Mouse (Mus musculus): ENCODE measurements around the gene Timp2. TPM values are rescaled to one million over a fixed set of nuclear protein-coding genes. Genes with fewer than 3 reads are reported as not detected.
"Not testable (repeated sequence)": the region's sequence is repeated elsewhere in the genome, so short reads cannot be mapped to it uniquely, and the experiment has no call there.

Gene Timp2
- polyA plus RNA-seq, 1 experiment from 2014 or later = 102 TPM

DNA sequence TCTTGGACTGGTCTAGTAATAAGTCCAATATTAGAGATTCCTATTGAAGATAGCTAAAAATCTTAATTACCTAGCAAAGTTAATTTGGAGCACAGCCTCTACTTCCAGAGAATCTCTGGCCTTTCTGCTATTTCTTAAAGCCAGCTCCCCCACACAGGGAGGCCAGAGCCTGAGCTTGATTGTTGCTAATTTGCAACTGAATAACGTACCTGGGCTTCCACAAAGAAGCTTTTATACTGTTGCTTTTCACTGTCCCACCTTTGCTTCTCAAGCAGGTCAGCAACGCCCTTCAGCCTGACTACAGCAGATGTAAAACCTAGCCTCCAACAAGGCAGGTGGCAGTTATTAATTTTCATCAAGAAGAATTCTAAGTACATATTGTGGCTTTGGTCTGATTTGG, 47.6 kb downstream of the Timp2 start:
- ATAC-seq (ENCODE audit: low FRiP score, low TSS enrichment); H3K4me3 ChIP-seq (ENCODE audit: low read length); H3K9ac ChIP-seq (ENCODE audit: low read depth, low read length); H3K4me2 ChIP-seq (replicated peaks; ENCODE audit: low read depth, low read length); H3K9me3 ChIP-seq (ENCODE audit: control insufficient read depth, low read length); H3K27me3 ChIP-seq (ENCODE audit: control insufficient read depth, insufficient read depth, low read length); H3K27ac ChIP-seq (ENCODE audit: low read depth, low read length); H3K4me1 ChIP-seq (ENCODE audit: control insufficient read depth, insufficient read depth, low read length): not testable (repeated sequence)
- H3K36me3 ChIP-seq (ENCODE audit: control insufficient read depth, insufficient read depth, low read length) = peaks cover 49% of the 10 kb centered on the region
- 92% methylated on average over 2 of the region's 2 CpGs for whole genome bisulfite sequencing

DNA sequence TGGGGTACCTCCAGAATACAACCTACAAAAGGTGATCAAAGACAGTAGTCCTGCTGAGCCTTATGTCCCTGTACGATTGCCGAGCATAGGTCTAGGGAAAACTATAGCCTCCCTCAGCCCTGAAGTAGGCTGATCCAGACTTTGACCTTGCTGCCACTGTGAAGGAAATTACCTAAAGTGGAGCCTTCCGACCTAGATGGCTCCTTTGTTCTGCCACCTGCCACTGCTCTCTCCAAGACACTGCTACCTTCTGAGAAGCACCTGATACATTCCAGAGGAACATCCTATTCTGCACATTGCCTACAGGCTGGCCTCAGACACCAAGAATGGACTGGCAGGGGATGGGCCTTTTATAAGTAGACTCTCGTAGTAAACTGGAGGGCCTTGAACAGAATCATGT, 51.6 kb downstream of the Timp2 start:
- not testable (repeated sequence) for H3K9me3 ChIP-seq (ENCODE audit: control insufficient read depth, low read length); H3K9ac ChIP-seq (ENCODE audit: low read depth, low read length); H3K4me2 ChIP-seq (replicated peaks; ENCODE audit: low read depth, low read length); H3K4me1 ChIP-seq (ENCODE audit: control insufficient read depth, insufficient read depth, low read length); ATAC-seq (ENCODE audit: low FRiP score, low TSS enrichment); H3K27me3 ChIP-seq (ENCODE audit: control insufficient read depth, insufficient read depth, low read length); H3K27ac ChIP-seq (ENCODE audit: low read depth, low read length); H3K4me3 ChIP-seq (ENCODE audit: low read length)
- peaks cover 19% of the 10 kb centered on the region for H3K36me3 ChIP-seq (ENCODE audit: control insufficient read depth, insufficient read depth, low read length)
- 92% methylated on average over 4 of the region's 4 CpGs for WGBS

DNA sequence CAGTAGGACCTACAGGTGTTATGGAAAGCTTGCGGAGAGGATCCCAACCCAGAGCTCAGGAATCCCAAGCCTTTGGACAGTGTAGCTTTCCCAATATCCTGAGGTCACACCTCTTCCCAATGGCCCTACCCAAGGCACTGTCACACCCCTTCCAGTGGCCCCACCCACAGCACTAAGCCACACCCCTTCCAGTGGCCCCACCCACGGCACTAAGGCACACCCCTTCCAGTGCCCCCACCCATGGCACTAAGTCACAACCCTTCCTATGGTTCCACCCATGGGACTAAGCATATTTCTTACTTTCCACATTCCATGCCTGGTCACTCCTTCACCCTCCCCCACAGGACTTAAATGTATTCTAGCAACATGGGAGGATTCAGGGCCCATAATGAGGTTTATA, 56.7 kb downstream of the Timp2 start:
- no peaks in the 10 kb centered on the region for H3K4me1 ChIP-seq (ENCODE audit: control insufficient read depth, insufficient read depth, low read length)
- ATAC-seq (ENCODE audit: low FRiP score, low TSS enrichment) = no peak
- no peak overlapping the region for H3K9ac ChIP-seq (ENCODE audit: low read depth, low read length)
- WGBS = 75% methylated on average over 2 of the region's 2 CpGs
- no peak overlapping the region for H3K4me3 ChIP-seq (ENCODE audit: low read length)
- H3K36me3 ChIP-seq (ENCODE audit: control insufficient read depth, insufficient read depth, low read length) = peaks cover 11% of the 10 kb centered on the region
- no peaks in the 10 kb centered on the region for H3K9me3 ChIP-seq (ENCODE audit: control insufficient read depth, low read length)
- no peak overlapping the region for H3K27ac ChIP-seq (ENCODE audit: low read depth, low read length)
- H3K27me3 ChIP-seq (ENCODE audit: control insufficient read depth, insufficient read depth, low read length) = no peaks in the 10 kb centered on the region
- no peak overlapping the region for H3K4me2 ChIP-seq (replicated peaks; ENCODE audit: low read depth, low read length)

DNA sequence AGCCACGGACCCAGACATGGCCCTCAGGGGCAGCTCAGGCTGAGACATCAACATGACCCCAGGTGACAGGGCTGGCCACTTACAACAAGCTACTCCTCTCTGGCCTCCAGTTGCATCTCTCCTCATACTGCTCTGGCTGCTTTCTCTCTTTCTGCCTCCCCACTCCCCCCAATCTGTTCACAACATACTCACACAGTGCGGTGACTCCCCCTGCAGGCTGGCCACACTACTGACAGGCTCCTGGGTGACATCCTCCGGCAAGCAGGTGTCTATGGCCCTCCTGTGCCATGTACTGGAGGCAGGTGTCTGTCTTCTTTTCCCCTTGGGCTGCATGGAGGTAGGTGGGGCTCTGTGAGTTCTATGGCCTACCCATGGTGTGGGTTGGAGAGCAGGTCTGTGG, 57.6 kb downstream of the Timp2 start:
- no peak overlapping the region for H3K4me3 ChIP-seq (ENCODE audit: low read length)
- ATAC-seq (ENCODE audit: low FRiP score, low TSS enrichment) = no peak
- H3K27ac ChIP-seq (ENCODE audit: low read depth, low read length) = no peak overlapping the region

DNA sequence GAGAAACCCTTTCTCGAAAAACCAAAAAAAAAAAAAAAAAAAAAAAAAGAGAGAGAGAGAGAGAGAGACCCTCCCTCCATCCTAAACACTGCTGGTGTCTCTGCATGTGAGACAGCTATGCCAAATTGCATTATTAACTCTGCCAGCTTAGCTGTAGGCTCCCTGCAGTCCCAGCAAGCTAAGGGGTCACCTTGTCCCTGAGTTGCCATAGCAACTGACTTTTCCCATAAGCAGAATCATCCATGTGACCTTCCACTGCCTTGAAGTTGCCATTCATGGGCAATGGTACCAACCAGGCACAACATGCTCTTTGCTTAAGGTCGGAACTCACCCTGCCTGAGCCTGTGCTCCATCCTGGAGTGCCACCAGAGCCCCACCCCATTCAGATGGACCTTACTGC, 60.5 kb downstream of the Timp2 start:
- Histone ChIP-seq H3K9ac (ENCODE audit: low read depth, low read length) (no peak overlapping the region), H3K27ac (ENCODE audit: low read depth, low read length) (no peak overlapping the region), H3K4me2 (replicated peaks; ENCODE audit: low read depth, low read length) (no peak overlapping the region), H3K9me3 (ENCODE audit: control insufficient read depth, low read length) (no peaks in the 10 kb centered on the region), H3K27me3 (ENCODE audit: control insufficient read depth, insufficient read depth, low read length) (no peaks in the 10 kb centered on the region), H3K4me1 (ENCODE audit: control insufficient read depth, insufficient read depth, low read length) (peaks cover 4% of the 10 kb centered on the region), H3K4me3 (ENCODE audit: low read length) (no peak overlapping the region), H3K36me3 (ENCODE audit: control insufficient read depth, insufficient read depth, low read length) (no peaks in the 10 kb centered on the region)
- WGBS = 92% methylated on average over 1 of the region's 2 CpGs
- ATAC-seq (ENCODE audit: low FRiP score, low TSS enrichment) = no peak

More for the DNA sequence above, 57.6 kb downstream of the Timp2 start:
- Histone ChIP-seq H3K36me3 (ENCODE audit: control insufficient read depth, insufficient read depth, low read length) (peaks cover 5% of the 10 kb centered on the region; the same call in 1 of the 2 replicates), H3K4me2 (replicated peaks; ENCODE audit: low read depth, low read length) (no peak overlapping the region), H3K9ac (ENCODE audit: low read depth, low read length) (no peak overlapping the region), H3K9me3 (ENCODE audit: control insufficient read depth, low read length) (no peaks in the 10 kb centered on the region), H3K27me3 (ENCODE audit: control insufficient read depth, insufficient read depth, low read length) (no peaks in the 10 kb centered on the region), H3K4me1 (ENCODE audit: control insufficient read depth, insufficient read depth, low read length) (no peaks in the 10 kb centered on the region)
- 77% methylated on average over 3 of the region's 3 CpGs for WGBS

DNA sequence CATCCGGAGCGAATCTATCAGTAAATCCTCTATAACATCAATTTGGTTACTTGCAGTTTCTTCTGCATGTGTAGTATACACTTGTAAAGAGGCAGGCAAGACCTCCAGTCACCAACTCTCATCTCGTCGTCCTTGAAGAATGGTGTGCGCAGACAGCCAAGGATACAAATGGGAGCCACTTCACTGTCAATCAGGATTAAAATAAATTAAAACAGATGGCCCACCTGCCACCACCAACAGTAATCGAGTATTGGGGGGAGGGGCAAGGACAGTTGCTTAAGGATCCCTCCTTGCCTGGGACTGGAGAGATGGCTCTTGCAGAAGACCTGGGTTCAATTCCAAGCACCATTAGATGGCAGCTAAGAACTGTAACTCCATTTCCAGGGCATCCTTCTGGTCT, 62.9 kb downstream of the Timp2 start:
- no peak overlapping the region for H3K9ac ChIP-seq (ENCODE audit: low read depth, low read length)
- no peaks in the 10 kb centered on the region for H3K9me3 ChIP-seq (ENCODE audit: control insufficient read depth, low read length)
- H3K4me3 ChIP-seq (ENCODE audit: low read length) = no peak overlapping the region
- H3K36me3 ChIP-seq (ENCODE audit: control insufficient read depth, insufficient read depth, low read length) = peaks cover under 1% of the 10 kb centered on the region; the same call in 1 of the 2 replicates
- H3K4me2 ChIP-seq (replicated peaks; ENCODE audit: low read depth, low read length) = no peak overlapping the region
- no peaks in the 10 kb centered on the region for H3K27me3 ChIP-seq (ENCODE audit: control insufficient read depth, insufficient read depth, low read length)
- H3K27ac ChIP-seq (ENCODE audit: low read depth, low read length) = no peak overlapping the region
- peaks cover 8% of the 10 kb centered on the region for H3K4me1 ChIP-seq (ENCODE audit: control insufficient read depth, insufficient read depth, low read length)
- 81% methylated on average over 6 of the region's 6 CpGs for WGBS
- no peak for ATAC-seq (ENCODE audit: low FRiP score, low TSS enrichment)

DNA sequence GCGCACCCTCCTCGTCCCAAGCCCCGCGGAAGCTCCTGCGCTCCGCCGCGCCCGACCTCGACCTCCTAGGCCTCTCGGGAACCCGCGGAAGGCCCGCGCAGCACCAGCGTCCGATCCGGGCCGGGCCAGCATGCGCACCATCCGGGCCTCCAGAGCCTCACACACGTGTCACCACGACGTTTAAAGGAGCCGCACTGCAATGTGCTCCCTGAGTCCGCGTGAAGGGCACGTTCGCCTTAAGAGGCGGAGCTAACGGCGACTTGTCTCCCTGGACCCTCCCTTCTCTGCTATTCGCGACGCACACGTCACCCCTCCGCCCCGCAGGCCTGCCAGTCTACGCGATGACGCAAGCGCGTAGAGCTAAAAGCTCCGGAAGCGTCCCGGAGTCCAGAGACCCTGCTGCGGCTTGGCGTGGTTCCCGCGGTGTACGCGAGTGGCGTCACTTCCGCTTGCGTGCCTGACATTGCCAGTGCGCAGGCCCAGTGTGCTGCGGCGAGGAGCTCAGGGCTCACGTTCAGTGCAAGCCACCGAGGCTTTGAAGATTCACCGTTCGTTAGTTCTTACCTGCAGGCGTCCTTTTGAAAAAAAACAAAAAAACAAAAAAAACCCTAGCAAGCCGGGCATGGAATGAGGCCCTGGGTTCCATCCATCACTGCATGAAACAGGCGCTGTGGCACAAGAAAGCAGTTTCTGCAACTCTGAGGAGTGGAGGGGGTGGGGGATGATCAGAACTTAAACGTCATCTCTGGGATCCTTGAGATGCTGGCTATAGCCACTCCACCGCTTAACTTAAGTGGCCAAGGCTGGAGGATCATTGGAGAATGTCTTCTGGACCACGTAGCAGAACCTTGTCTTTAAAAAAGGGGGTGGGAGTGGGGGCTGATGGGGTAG, 65.3 kb downstream of the Timp2 start, which contains the start of gene Usp36:
Usp36 (minus strand) TSS at position 246 of the 891 bp plus-strand sequence.
- WGBS = under 1% methylated on average over 68 of the region's 68 CpGs
- Histone ChIP-seq H3K4me3 (ENCODE audit: low read length) (peak within 1 kb of the TSS; percentile 72), H3K9ac (ENCODE audit: low read depth, low read length) (peak within 1 kb of the TSS; percentile 81), H3K27ac (ENCODE audit: low read depth, low read length) (peak within 1 kb of the TSS; percentile 88), H3K4me2 (replicated peaks; ENCODE audit: low read depth, low read length) (peak within 1 kb of the TSS; percentile 74), H3K9me3 (ENCODE audit: control insufficient read depth, low read length) (no peaks in the 10 kb centered on the region), H3K36me3 (ENCODE audit: control insufficient read depth, insufficient read depth, low read length) (peaks cover 25% of the 10 kb centered on the region), H3K4me1 (ENCODE audit: control insufficient read depth, insufficient read depth, low read length) (peaks cover 8% of the 10 kb centered on the region), H3K27me3 (ENCODE audit: control insufficient read depth, insufficient read depth, low read length) (no peaks in the 10 kb centered on the region)
- ATAC-seq (ENCODE audit: low FRiP score, low TSS enrichment) = peak; percentile 99

DNA sequence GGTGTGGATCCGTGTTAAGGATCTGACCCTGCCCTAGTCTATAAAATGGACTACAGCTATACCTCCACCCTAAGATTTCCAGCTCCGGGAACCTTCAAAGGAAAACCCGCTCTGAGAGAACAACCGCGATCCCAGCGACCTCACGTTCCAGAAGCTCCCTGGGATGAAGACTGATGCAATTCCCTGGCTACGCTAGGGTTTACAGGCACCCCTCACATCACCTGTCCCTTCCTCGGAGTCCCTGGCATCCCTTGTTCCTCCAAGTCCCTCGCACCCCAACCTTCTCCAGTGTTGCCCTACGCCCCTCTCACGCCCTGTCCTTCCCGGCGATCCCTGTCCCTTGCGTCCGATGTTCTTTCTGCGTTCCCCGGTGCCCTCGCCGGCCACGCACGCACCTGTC, 66.0 kb downstream of the Timp2 start:
- Histone ChIP-seq H3K27ac (ENCODE audit: low read depth, low read length) (peak overlapping the region; percentile 32; the same call in 1 of the 2 replicates), H3K4me3 (ENCODE audit: low read length) (peak overlapping the region; percentile 72), H3K9ac (ENCODE audit: low read depth, low read length) (peak overlapping the region; percentile 81), H3K9me3 (ENCODE audit: control insufficient read depth, low read length) (no peaks in the 10 kb centered on the region), H3K4me1 (ENCODE audit: control insufficient read depth, insufficient read depth, low read length) (peaks cover 8% of the 10 kb centered on the region), H3K36me3 (ENCODE audit: control insufficient read depth, insufficient read depth, low read length) (peaks cover 32% of the 10 kb centered on the region), H3K27me3 (ENCODE audit: control insufficient read depth, insufficient read depth, low read length) (no peaks in the 10 kb centered on the region), H3K4me2 (replicated peaks; ENCODE audit: low read depth, low read length) (peak overlapping the region; percentile 45)
- ATAC-seq (ENCODE audit: low FRiP score, low TSS enrichment) = peak; percentile 28; the same call in 1 of the 2 replicates
- whole genome bisulfite sequencing = 0% methylated on average over 22 of the region's 22 CpGs

DNA sequence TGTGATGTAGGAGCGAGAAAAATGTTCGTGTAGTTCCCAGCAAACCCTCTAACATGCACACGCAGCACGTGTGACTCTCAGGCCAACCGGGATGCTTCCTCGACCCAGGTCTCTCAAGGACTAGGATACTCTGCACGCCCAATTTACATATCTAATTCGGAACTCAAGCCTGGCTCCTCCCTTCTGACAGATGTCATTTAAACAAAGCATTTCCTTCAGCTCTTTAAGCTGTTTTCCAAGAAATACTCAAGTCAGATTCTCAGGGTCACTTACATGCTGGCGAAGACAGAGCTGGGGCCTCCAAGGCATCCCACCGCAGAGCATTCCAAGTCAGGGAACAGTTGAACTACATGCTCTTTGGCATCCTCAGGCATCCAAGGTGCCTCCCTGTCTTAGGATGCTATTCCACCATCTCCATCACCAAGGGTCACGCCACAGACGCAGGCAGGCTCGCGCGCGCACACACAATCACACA, 66.5 kb downstream of the Timp2 start:
- H3K27ac ChIP-seq (ENCODE audit: low read depth, low read length) = no peak overlapping the region

More for the DNA sequence above, 66.5 kb downstream of the Timp2 start:
- Histone ChIP-seq H3K27me3 (ENCODE audit: control insufficient read depth, insufficient read depth, low read length) (no peaks in the 10 kb centered on the region), H3K4me3 (ENCODE audit: low read length) (peak overlapping the region; percentile 72), H3K9ac (ENCODE audit: low read depth, low read length) (peak overlapping the region; percentile 81), H3K4me2 (replicated peaks; ENCODE audit: low read depth, low read length) (peak overlapping the region; percentile 45), H3K4me1 (ENCODE audit: control insufficient read depth, insufficient read depth, low read length) (peaks cover 8% of the 10 kb centered on the region), H3K9me3 (ENCODE audit: control insufficient read depth, low read length) (no peaks in the 10 kb centered on the region), H3K36me3 (ENCODE audit: control insufficient read depth, insufficient read depth, low read length) (peaks cover 36% of the 10 kb centered on the region)
- ATAC-seq (ENCODE audit: low FRiP score, low TSS enrichment) = no peak
- 1% methylated on average over 16 of the region's 16 CpGs for WGBS
